Mouse (Mus musculus) gastrocnemius, postnatal 25 days (tissue): ENCODE data around the gene Zfp655. TPM values are rescaled to one million over a fixed set of nuclear protein-coding genes. Genes with fewer than 3 reads are reported as not detected.
"Not testable (repeated sequence)": the region's sequence is repeated elsewhere in the genome, so short reads cannot be mapped to it uniquely, and the experiment has no call there.

Experiments
- DNase-seq: peaks from one replicate; pipeline ENCODE4 v3.0.0; 2022
- total RNA-seq, 2 experiments: library from RNA; stranded (reverse); gene quantifications; 1 replicate in 1 of 2; 2 replicates in 1 of 2; pipeline ENCODE4 v1.2.3; 2021

Gene Zfp655
- total RNA-seq, 2 experiments from 2014 or later: 10.9 to 12.6 TPM

DNA sequence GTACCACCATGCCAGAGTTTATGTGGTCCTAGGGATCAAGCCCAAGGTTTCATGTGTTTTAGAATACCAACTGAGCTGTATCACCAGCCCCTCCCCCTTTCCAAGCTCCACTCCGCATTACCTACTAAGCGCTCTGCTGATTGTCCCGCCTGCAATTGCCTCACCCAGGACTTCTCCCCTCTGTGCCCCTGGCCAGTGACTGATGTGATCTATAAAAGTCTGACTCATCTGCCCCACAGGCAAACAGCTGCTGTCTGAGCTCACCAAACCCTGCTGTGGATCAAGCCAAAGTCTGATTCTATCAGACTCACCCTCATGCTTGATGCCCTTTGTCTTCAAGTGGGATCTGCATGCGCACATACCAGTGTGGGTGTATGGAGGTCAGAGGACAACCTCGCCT, 8.7 kb upstream of the Zfp655 start:
- no peak for DNase-seq

- DNase-seq: no peak
These were observed 8.1 kb upstream of the Zfp655 start for GRCm38 (mm10) chr5:145223395-145223794.

- DNase-seq: no peak
These were observed 5.1 kb upstream of the Zfp655 start for GRCm38 (mm10) chr5:145226453-145226852.

GRCm38 (mm10) chr5:145229283-145229682, 2.2 kb upstream of the Zfp655 start:
- DNase-seq: not testable (repeated sequence)

DNA sequence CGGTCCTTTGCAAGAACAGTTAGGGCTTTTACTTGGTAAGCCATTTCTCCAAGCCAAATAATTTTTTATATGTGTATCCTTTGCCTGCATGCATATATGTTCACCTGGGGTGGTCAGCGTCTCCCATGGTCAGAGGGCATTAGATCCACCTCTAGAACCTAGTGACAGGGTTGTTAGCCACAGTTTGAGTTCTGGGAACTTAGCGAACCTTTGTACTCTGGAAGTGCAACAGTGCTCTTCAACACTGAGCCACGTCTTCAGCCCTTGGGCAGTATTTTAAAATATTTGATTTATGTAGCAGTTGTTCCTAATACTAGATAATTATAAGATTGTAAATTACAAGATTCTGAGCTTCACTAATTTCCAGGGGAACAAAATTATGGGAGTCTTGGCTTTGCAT, 874 bp upstream of the Zfp655 start:
- no peak for DNase-seq

GRCm38 (mm10) chr5:145231893-145232411, 437 bp downstream of the Zfp655 start:
- no peak for DNase-seq

DNA sequence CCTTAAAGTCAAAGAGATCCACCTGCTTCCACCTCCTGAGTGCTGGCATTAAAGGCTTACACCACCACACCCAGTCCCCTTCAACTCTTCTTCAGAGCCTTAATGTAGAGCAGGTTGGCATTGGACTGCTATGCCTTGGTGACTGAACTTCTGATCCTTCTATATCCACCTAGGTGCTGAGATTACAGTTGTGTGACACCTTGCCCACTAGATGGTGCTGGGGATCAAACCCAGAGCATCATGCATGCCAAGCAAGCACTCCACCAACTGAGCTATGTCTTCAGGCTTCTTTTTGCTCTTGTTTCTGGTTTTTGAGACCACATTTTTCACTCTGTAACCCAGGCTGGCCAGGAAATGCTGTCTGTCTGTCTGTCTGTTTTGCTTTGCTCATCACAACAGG, 3.1 kb downstream of the Zfp655 start:
- DNase-seq: no peak

GRCm38 (mm10) chr5:145249520-145249919, 18.0 kb downstream of the Zfp655 start:
- no peak for DNase-seq

GRCm38 (mm10) chr5:145273568-145273967, 42.1 kb downstream of the Zfp655 start:
- not testable (repeated sequence) for DNase-seq

- DNase-seq: no peak
These were observed 48.4 kb downstream of the Zfp655 start for GRCm38 (mm10) chr5:145279948-145280347.

GRCm38 (mm10) chr5:145280371-145281143, 49.0 kb downstream of the Zfp655 start, which contains the start of gene Zscan25:
Gene Zscan25 (plus strand): TSS chr5:145280500.
- peak; percentile 89 for DNase-seq

GRCm38 (mm10) chr5:145288382-145288781, 56.9 kb downstream of the Zfp655 start:
- DNase-seq: no peak

DNA sequence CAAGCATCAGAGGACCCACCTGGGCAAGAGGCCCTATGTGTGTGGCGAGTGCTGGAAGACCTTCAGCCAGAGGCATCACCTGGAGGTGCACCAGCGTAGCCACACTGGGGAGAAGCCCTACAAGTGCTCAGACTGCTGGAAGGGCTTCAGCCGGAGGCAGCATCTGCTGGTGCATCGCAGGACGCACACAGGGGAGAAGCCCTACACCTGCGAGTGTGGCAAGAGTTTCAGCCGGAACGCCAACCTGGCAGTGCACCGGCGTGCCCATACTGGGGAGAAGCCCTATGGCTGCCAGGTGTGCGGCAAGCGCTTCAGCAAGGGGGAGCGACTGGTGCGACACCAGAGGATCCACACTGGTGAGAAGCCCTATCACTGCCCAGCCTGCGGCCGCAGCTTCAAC, 59.2 kb downstream of the Zfp655 start:
- DNase-seq: no peak

GRCm38 (mm10) chr5:145292398-145292797, 60.9 kb downstream of the Zfp655 start:
- DNase-seq: no peak

Other genes starting within 250 kb of the Zfp655 start
- not detected for gene Gm4871, start 199.0 kb upstream of the Zfp655 start, total RNA-seq
- not detected for gene 1700018F24Rik, start 188.7 kb upstream of the Zfp655 start, total RNA-seq
- 10 to 100 TPM; 26.6 to 32.2 TPM for gene Arpc1a, start 147.9 kb upstream of the Zfp655 start, total RNA-seq
- gene Kpna7, start 147.7 kb upstream of the Zfp655 start, total RNA-seq: not detected
- gene Arpc1b, start 117.5 kb upstream of the Zfp655 start, total RNA-seq: 10 to 100 TPM; 32.4 to 46.8 TPM
- gene Pdap1, start 91.5 kb upstream of the Zfp655 start, total RNA-seq: 10 to 100 TPM; 50.0 to 50.6 TPM
- 10 to 100 TPM; 48.4 to 53.7 TPM for gene Bud31, start 91.4 kb upstream of the Zfp655 start, total RNA-seq
- 10 to 100 TPM; 11.3 to 11.4 TPM for gene Ptcd1, start 64.6 kb upstream of the Zfp655 start, total RNA-seq
- 1 to 10 TPM; 6.7 to 7.2 TPM for gene Cpsf4, start 64.5 kb upstream of the Zfp655 start, total RNA-seq
- gene Atp5j2, start 39.7 kb upstream of the Zfp655 start, total RNA-seq: 100 to 1,000 TPM; 674 to 757 TPM
- gene Zkscan14, start 29.8 kb upstream of the Zfp655 start, total RNA-seq: 1 to 10 TPM; 7.8 to 9.7 TPM
- 1 to 10 TPM; 6.7 to 6.9 TPM for gene Zkscan5, start 27.2 kb upstream of the Zfp655 start, total RNA-seq
- 1 to 10 TPM; 6.8 to 7.0 TPM for gene Zscan25, start 48.8 kb downstream of the Zfp655 start, total RNA-seq
- gene Cyp3a57, start 113.6 kb downstream of the Zfp655 start, total RNA-seq: not detected
- not detected for gene Cyp3a16, start 238.0 kb downstream of the Zfp655 start, total RNA-seq